Mouse (Mus musculus) adrenal gland, adult 18-20 months (tissue): Measurements from ENCODE around the gene Slc45a1. TPM values are rescaled to one million over a fixed set of nuclear protein-coding genes. Genes with fewer than 3 reads are reported as not detected.
A peak's percentile ranks its signal among the peaks of the same experiment; 100 is the strongest.

Experiments used
- DNase-seq, 2 experiments: peaks; one replicate each; pipeline ENCODE4 v3.0.0; 2021 to 2022; ENCODE audit warnings: low spot score in 2 of 2
- long read RNA-seq, 2 experiments: library from polyadenylated mRNA; stranded (forward); transcript quantifications; one replicate each; pipeline ENCODE4 v2.0.0; 2021
- total RNA-seq, 2 experiments: library from RNA; stranded (reverse); gene quantifications; 1 replicate in 1 of 2; 2 replicates in 1 of 2; pipeline ENCODE4 v1.2.3; 2021

Gene Slc45a1
- total RNA-seq = 1 to 10 TPM in 1 of 2 experiments, under 1 TPM in 1; 0.64 to 1.1 TPM
- long read RNA-seq, experiment 1, partial matches to known transcripts = 0 of 1 reads
- long read RNA-seq, experiment 1, other reads (novel, unspliced or antisense) = 0 of 1 reads
- long read RNA-seq, experiment 2, partial matches to known transcripts = 0 of 1 reads
- long read RNA-seq, experiment 2, other reads (novel, unspliced or antisense) = 0 of 1 reads

DNA sequence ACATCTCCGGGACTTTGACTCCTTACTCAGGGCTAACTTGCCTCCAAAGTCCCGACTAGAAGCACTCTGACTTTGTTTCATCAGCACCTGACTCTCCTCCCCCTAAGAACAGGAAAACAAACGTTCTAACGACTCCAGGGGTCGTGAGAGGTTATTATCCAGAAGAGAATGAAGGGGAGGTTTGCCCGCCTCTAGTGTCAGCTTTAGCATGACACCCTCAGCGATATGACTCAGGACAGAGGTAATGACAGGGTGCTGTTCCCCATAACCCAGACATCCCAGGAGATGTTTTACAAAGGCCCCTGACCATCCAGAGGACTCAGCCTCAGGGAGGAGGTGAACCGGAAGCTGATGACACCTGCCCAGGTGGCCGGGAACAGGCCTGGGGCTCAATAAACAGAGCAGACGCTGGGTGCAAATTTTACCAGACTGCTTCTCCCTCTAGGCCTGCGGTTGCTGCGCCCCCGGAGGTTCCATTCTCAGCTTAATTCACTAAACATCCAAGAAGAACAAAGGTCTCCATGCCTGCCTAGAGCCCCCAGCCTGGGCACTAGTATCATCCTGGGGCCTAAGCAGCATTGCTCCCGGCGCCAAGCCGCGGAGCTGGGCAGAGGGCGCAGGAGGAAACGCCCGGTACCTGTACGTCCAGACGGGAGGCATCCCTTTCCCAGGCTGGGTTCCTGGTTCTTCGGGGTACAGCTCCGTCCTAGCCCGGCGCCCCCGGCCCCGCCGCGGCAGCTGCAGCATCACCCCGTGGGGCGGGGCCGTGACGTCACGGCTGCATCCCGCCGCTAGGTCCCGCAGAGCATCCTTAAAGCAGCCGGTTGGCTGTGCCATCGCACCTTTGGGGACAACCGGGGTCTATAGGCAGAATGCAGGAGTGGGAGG is at the start of gene Slc45a1:
Gene Slc45a1 (minus strand): TSS at position 785 of the 888 bp plus-strand sequence.
- no peak for DNase-seq

- no peak for DNase-seq
Observed at GRCm38 (mm10) chr4:150700849-150701248, 48.9 kb upstream of the Slc45a1 start.

DNA sequence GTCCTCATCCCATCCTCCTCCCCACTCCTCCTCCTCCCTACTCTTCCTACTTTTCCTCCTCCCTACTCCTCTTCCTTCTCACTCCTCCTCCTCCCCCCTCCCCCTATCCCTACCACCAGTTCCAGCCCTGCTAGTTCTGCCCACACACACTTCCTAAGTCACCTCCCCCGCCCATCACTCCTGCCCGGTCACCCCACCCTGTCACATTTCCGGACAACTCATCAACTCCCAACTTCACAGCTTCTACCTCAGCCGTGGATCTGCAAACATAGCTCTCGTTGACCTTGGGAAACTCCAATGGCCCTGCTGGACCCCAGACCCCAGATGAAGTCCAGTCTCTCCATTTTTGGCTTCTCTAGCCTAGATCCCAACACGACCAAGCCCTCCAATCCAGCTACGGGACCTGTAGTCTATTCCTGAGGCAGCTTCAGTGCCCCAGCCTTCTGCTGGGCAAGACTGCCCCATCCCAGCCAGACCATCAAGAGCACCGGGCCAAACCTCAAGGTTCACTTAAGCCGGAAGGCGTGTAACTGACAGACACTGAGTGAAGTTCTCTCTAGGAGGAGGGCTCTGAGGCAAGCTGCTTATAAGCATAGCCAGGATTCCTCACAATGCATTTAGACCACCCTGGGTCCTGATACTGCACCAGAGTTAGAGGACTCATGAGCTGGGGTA is 42.6 kb upstream of the Slc45a1 start:
- no peak for DNase-seq

DNA sequence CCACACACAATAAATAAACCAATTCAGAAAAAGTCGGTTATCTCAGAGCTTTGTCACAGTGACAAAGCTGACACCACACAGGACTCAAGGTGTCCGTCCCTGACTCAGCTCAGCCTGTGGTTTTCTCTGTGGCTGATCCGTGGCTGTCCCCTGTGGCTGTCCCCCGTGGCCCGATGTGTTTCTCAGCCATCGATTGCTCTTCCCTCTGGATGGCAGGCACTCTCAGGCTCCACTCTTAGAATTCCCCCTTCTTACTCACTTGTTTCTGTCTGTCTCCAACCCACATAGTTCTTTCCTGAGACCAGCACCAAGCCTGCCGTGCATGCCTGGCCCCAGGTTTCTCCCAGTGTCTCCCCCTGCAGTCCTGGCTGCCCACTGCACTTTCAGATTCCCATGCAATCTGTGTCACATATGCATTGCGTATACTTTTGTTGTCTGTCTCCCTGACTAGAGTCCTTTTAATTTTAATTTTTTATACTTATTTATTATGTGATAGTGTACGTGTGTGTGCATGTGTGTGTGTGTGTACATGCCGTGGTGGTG is 41.0 kb upstream of the Slc45a1 start:
- no peak for DNase-seq

DNA sequence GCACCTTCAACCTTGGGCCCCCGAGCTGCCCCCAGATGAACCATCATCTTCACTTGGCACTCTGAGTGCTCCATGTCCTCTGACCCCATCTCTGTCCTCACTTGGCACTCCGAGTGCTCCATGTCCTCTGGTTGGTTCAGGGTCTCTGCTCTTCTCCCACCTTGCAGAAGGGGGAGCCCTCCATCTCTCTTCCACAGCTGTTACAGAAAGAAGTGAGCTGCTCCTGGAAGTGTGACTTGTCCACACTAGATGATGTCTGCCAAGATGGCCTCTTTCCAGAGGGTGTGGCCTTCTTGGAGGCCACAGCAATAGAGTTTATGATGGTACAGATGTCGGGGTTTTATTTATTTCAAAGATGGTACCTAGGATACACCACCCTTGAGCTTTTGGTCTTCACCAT is 38.8 kb upstream of the Slc45a1 start:
- DNase-seq = peak in 1 of 2 experiments; percentile 28

DNA sequence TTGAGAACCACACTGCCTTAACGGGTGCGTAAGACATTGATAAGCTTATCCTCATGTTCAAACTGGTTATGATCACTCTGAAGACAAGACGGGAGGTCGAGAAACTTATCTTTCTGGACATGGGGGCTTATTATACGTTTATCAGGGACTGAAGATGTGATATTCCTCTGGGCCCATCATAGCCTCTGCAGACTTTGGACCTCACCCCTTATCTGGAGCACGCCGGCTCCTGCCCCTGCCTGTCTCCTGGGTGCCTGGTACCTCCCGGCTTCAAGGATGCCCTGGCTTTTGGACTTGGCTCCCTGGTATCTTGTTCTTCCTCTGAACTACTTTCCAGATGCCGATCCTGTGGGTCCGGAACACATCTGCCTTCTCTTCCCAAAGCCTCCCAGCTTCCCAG is 37.6 kb upstream of the Slc45a1 start:
- no peak for DNase-seq

- DNase-seq = no peak
Observed at GRCm38 (mm10) chr4:150687126-150687753, 35.3 kb upstream of the Slc45a1 start.

DNA sequence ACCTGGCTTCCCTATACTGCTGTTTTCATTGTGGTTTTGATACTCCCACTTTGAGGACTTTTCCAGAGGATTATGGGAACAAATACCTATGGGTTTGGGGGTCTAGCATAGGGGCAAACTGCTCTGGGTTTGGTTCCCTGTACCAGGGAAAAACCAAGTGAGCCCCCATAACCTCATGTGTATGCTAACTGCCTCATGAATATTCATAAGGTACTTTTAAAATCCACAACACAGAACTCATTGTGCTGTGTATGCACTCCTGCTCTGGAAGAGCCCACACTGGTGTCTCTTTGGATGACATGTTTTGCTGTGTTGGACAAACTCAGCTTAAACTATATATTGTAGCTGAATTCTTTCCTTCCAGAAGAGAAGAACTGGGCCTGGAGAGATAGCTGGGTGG is 34.6 kb upstream of the Slc45a1 start:
- no peak for DNase-seq

- DNase-seq = no peak
Observed at GRCm38 (mm10) chr4:150685778-150686493, 34.0 kb upstream of the Slc45a1 start.

GRCm38 (mm10) chr4:150685043-150685777 is 33.2 kb upstream of the Slc45a1 start:
- no peak for DNase-seq

DNA sequence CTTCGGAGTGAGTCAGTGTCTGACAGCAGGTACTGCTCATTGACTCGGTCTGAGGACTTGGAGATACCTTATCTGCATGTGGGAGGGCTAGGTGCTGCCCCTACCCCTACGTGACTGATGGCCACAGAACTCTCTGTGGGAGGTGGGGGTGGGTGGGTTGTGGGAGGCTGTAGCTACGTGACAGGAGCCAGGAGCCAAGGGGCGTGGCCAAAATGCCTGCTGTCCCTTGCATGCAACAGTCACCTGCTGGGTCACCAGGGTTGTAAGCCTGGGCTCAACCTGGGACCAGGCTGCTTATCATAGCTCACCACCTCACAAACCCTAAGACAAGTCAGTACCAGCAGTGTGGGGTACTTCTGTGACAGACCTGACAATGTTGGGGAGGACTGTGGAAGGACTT is 28.4 kb upstream of the Slc45a1 start:
- no peak for DNase-seq

GRCm38 (mm10) chr4:150678789-150679188 is 26.8 kb upstream of the Slc45a1 start:
- no peak for DNase-seq

DNA sequence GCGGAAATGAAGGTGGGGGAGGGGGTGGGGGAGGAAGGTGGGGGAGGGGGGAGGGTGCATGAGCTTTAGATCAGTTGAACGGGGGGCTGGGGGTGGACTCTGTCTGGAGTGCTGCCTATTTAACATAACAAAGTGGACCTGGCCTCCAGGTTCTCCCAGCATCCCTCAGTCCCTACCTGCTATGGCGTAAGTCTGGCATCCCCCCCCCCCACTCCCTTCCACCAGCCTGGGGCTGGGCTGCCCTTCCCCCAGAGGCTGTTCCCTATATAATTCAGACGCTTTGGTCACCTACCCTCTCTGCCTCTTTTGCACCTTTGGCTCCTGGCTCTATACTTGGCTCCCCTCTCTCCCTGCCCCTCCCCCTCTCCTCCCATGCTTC is 25.9 kb upstream of the Slc45a1 start:
- DNase-seq = no peak

GRCm38 (mm10) chr4:150677126-150677845 is 25.3 kb upstream of the Slc45a1 start:
- no peak for DNase-seq

DNA sequence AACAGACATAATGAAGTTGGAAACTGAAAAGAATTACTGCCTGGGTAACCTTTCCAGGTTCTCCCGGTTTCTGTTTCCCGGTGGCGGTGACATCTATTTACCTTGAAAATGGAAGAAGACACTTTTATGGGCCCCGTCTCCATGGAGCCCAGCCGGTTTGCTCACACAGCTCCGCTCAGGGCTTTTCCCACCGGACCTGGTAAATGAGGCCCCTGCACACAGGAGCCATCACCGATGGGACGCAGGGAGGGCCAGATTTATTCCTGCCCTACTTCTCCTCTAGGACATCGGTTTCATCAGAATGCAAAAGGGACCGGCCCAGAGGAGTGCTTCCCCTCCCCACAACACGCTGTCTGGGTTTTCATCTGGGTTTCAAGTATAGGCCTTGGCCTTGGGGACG is 24.1 kb upstream of the Slc45a1 start:
- DNase-seq = no peak

DNA sequence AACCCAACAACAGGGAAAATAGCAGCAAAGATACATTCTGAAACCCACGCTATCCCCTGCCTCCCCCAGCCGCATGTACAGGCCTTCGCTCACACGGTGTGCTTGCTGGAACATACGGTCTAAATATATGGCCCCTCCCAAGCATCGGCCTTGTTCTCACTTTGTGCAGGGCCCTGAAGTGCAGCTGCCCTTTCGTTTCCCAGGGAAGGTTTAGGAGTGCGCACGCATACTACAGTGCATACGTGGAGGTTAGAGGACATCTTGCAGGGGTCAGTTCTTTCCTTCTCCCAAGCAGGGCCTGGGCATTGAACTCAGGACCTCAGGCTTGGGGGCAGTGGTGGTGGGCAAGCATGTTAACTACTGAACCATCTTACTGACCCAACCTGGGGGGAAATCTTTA is 23.3 kb upstream of the Slc45a1 start:
- DNase-seq = no peak

GRCm38 (mm10) chr4:150665806-150666205 is 13.8 kb upstream of the Slc45a1 start:
- DNase-seq = no peak

DNA sequence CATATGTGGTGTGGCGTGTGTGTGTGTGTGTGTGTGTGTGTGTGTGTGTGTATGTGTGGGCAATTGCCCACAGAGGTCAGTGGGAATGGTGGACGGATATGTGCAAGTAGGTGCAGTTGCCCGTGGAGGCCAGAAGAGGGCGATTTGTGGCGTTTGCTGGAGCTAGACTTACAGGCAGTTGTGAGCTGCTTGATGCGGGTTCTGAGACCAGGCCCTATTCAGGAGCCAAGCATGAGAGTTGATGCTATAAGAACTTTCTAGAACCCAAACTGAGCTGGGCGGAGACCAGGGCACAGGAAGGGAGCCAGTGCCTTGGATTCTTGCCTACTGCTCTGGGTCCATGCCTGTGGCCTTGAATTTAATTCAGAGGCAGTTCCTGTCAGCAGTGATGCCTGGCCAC is 12.8 kb upstream of the Slc45a1 start:
- DNase-seq = peak in 1 of 2 experiments; percentile 16

DNA sequence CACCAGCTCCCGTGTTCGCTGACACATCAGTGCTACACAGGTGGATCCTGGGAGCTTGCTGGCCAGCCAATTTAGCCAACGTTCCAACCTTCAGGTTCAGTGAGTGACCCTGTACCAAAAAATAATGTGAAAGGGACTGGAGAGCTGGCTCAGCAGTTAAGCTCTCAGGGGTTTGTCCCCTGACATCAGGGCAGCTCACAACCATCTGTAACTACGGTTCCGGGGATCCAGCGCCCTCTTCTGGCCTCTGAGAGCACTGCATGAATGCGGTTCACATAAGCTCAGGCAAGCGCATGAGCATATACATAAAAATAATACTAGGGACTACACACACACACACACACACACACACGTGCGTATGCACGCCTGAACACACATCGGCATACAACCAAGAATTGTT is 11.2 kb upstream of the Slc45a1 start:
- DNase-seq = peak; percentile 14 to 45
